Mouse (Mus musculus): ENCODE results near the gene Olfr323.
A peak's percentile ranks its signal among the peaks of the same experiment; 100 is the strongest.

Olfr323 gene

GRCm38 (mm10) chr11:58630401-58630800 lies at the start of gene Olfr323:
Olfr323 (minus strand) TSS chr11:58630501.
- DNase-seq: no peak

GRCm38 (mm10) chr11:58671825-58672224 lies 41.5 kb upstream of the Olfr323 start:
- DNase-seq: no peak

- no peak for DNase-seq
These were observed 39.0 kb upstream of the Olfr323 start for GRCm38 (mm10) chr11:58669252-58669651.

- DNase-seq: no peak
These were observed 28.3 kb upstream of the Olfr323 start, which contains the start of gene Olfr322 for GRCm38 (mm10) chr11:58658596-58658995. Olfr322 (plus strand) TSS chr11:58658782.

GRCm38 (mm10) chr11:58655151-58655550 lies 24.9 kb upstream of the Olfr323 start:
- no peak for DNase-seq

GRCm38 (mm10) chr11:58643350-58643749 lies 13.0 kb upstream of the Olfr323 start:
- DNase-seq: peak; percentile 14

- DNase-seq: no peak
These were observed 11.5 kb upstream of the Olfr323 start for GRCm38 (mm10) chr11:58641638-58642358.

GRCm38 (mm10) chr11:58641057-58641456 lies 10.8 kb upstream of the Olfr323 start:
- no peak for DNase-seq

- DNase-seq: no peak
These were observed 10.1 kb upstream of the Olfr323 start, which contains the start of gene Trim58 for GRCm38 (mm10) chr11:58640272-58640867. Trim58 (plus strand) TSS chr11:58640465.

GRCm38 (mm10) chr11:58638176-58638701 lies 7.9 kb upstream of the Olfr323 start:
- no peak for DNase-seq

- DNase-seq: peak; percentile 27
These were observed 6.2 kb upstream of the Olfr323 start for GRCm38 (mm10) chr11:58636376-58636977.

- no peak for DNase-seq
These were observed 4.6 kb upstream of the Olfr323 start for GRCm38 (mm10) chr11:58634878-58635277.

- DNase-seq: no peak
These were observed 4.2 kb downstream of the Olfr323 start for GRCm38 (mm10) chr11:58626146-58626545.

- DNase-seq: no peak
These were observed 11.5 kb downstream of the Olfr323 start for GRCm38 (mm10) chr11:58618793-58619192.

- DNase-seq: no peak
These were observed 11.9 kb downstream of the Olfr323 start for GRCm38 (mm10) chr11:58618369-58618768.

- DNase-seq: no peak
These were observed 14.3 kb downstream of the Olfr323 start, which contains the start of gene 2210407C18Rik for GRCm38 (mm10) chr11:58615975-58616374. 2210407C18Rik (minus strand) TSS chr11:58616075.

GRCm38 (mm10) chr11:58614526-58614925 lies 15.8 kb downstream of the Olfr323 start:
- DNase-seq: peak; percentile 5

GRCm38 (mm10) chr11:58613359-58613758 lies 16.9 kb downstream of the Olfr323 start:
- no peak for DNase-seq

- no peak for DNase-seq
These were observed 23.3 kb downstream of the Olfr323 start for GRCm38 (mm10) chr11:58607030-58607429.

- DNase-seq: no peak
These were observed 24.0 kb downstream of the Olfr323 start for GRCm38 (mm10) chr11:58606177-58606919.

- no peak for DNase-seq
These were observed 25.1 kb downstream of the Olfr323 start for GRCm38 (mm10) chr11:58605228-58605627.

GRCm38 (mm10) chr11:58604688-58605087 lies 25.6 kb downstream of the Olfr323 start:
- no peak for DNase-seq
